16 mouse cellular contexts compared by ENCODE assay signal in genomic region chr9:41899766-41900605, GRCm38 (mm10).
DNase-seq lines count a peak whose midpoint lies in the region; ATAC-seq and TF ChIP-seq lines count a peak whose summit lies in the region.
"Had no signal": no experiment of that assay in that cellular context is flagged by ENCODE, and none has a peak within 500 bp of the region (broad histone marks: within the 10 kb centered on the region; RNA-seq: fewer than 3 reads in every experiment).

No protein-coding gene starts in this region.

- H3K4me3 ChIP-seq in neural tube, embryonic 13.5 days, result no peak overlapping the region
- H3K4me3 ChIP-seq in hindbrain, postnatal 0 days (ENCODE audit: low read length), result no peak overlapping the region
- H3K4me3 ChIP-seq: heart, embryonic 12.5 days; liver, embryonic 15.5 days; midbrain, embryonic 12.5 days had no signal

- no peaks in the 10 kb centered on the region for H3K9me3 ChIP-seq in neural tube, embryonic 13.5 days
- H3K9me3 ChIP-seq in hindbrain, postnatal 0 days (ENCODE audit: low read length), result no peaks in the 10 kb centered on the region
- H3K9me3 ChIP-seq: heart, embryonic 12.5 days; liver, embryonic 15.5 days; midbrain, embryonic 12.5 days had no signal

- TF ChIP-seq CTCF in hindbrain, postnatal 0 days (IDR thresholded peaks at IDR 0.05; ENCODE audit: low read depth), result no peak

- no peaks in the 10 kb centered on the region for H3K36me3 ChIP-seq in neural tube, embryonic 13.5 days
- no peaks in the 10 kb centered on the region for H3K36me3 ChIP-seq in hindbrain, postnatal 0 days (ENCODE audit: insufficient read depth, low read length)
- H3K36me3 ChIP-seq: heart, embryonic 12.5 days; liver, embryonic 15.5 days; midbrain, embryonic 12.5 days had no signal

- WGBS in neural tube, embryonic 13.5 days, result 33% methylated on average over 11 of the region's 11 CpGs
- 53% methylated on average over 11 of the region's 11 CpGs for WGBS in hindbrain, postnatal 0 days

- DNase-seq in embryo, embryonic 11 days, result peak; percentile 22
- no peak for DNase-seq in embryo, embryonic 10.5 days (ENCODE audit: low spot score)
- DNase-seq in neural tube, embryonic 10.5 days (ENCODE audit: extremely low spot score, low spot score), result no peak
- no peak for DNase-seq in hindbrain, postnatal 0 days (ENCODE audit: low spot score)
- DNase-seq in layer of hippocampus, adult 9-11 months, result no peak
- no peak for DNase-seq in adrenal gland, postnatal 14 days
- no peak for DNase-seq in layer of hippocampus, postnatal 36 days
- DNase-seq: adrenal gland, postnatal 10 days; cerebellum, postnatal 14 days; lung, postnatal 14 days; thymus, postnatal 4 days had no signal

- no peaks in the 10 kb centered on the region for H3K27me3 ChIP-seq in neural tube, embryonic 13.5 days
- no peaks in the 10 kb centered on the region for H3K27me3 ChIP-seq in hindbrain, postnatal 0 days (ENCODE audit: insufficient read depth, low read length)
- H3K27me3 ChIP-seq: heart, embryonic 12.5 days; liver, embryonic 15.5 days had no signal

- peak; percentile 2; the same call in 1 of the 2 replicates for ATAC-seq in neural tube, embryonic 13.5 days (ENCODE audit: low read depth)
- no peak for ATAC-seq in hindbrain, postnatal 0 days

- H3K9ac ChIP-seq in neural tube, embryonic 13.5 days, result 0 out of 2 replicates have a peak overlapping the region, but pooled peaks have one; percentile 17
- H3K9ac ChIP-seq in hindbrain, postnatal 0 days (replicated peaks; ENCODE audit: low read length), result no peak overlapping the region
- H3K9ac ChIP-seq: heart, embryonic 12.5 days; liver, embryonic 15.5 days; midbrain, embryonic 12.5 days had no signal

- peaks cover 36% of the 10 kb centered on the region for H3K4me1 ChIP-seq in neural tube, embryonic 13.5 days (replicated peaks)
- no peaks in the 10 kb centered on the region for H3K4me1 ChIP-seq in hindbrain, postnatal 0 days (ENCODE audit: insufficient read depth, low read length)
- H3K4me1 ChIP-seq: liver, embryonic 15.5 days had no signal

- H3K27ac ChIP-seq in neural tube, embryonic 13.5 days (replicated peaks), result peak overlapping the region; percentile 72
- H3K27ac ChIP-seq in hindbrain, postnatal 0 days, result peak overlapping the region; percentile 12; the same call in 1 of the 2 replicates
- H3K27ac ChIP-seq: liver, embryonic 15.5 days; midbrain, embryonic 12.5 days; stomach, postnatal 0 days had no signal

- 0 out of 2 replicates have a peak overlapping the region, but pooled peaks have one; percentile 11 for H3K4me2 ChIP-seq in neural tube, embryonic 13.5 days
- H3K4me2 ChIP-seq in hindbrain, postnatal 0 days (ENCODE audit: low read depth, low read length), result no peak overlapping the region
- H3K4me2 ChIP-seq: heart, embryonic 12.5 days; liver, embryonic 15.5 days; midbrain, embryonic 12.5 days had no signal
